In genomic region chr2:79265665-79266064, GRCm38 (mm10) we compare ENCODE assay signal across 8 mouse cellular contexts. TPM values are rescaled to one million over a fixed set of nuclear protein-coding genes. Genes with fewer than 3 reads are reported as not detected.
DNase-seq lines count a peak whose midpoint lies in the region; ATAC-seq lines count a peak whose summit lies in the region.

No protein-coding gene starts in this region.

- H3K36me3 ChIP-seq in limb, embryonic 11.5 days (ENCODE audit: control insufficient read depth, insufficient read depth, low read length) = no peaks in the 10 kb centered on the region
- no peaks in the 10 kb centered on the region for H3K36me3 ChIP-seq in intestine, embryonic 15.5 days

- no peak overlapping the region for H3K4me2 ChIP-seq in limb, embryonic 11.5 days (ENCODE audit: low read depth, severe bottlenecking)
- no peak overlapping the region for H3K4me2 ChIP-seq in intestine, embryonic 15.5 days (replicated peaks)

- H3K9ac ChIP-seq in limb, embryonic 11.5 days (ENCODE audit: low read length) = no peak overlapping the region
- no peak overlapping the region for H3K9ac ChIP-seq in intestine, embryonic 15.5 days

- DNase-seq in ovary, postnatal 36 days (ENCODE audit: low spot score) = peak; percentile 46
- DNase-seq in ovary, adult 18-20 months (ENCODE audit: low spot score) = no peak
- DNase-seq in adipocyte (ENCODE audit: low spot score) = peak; percentile 58
- peak; percentile 59 to 77 for DNase-seq in cerebellum, postnatal 25 days
- peak; percentile 76 for DNase-seq in heart, postnatal 4 days
- DNase-seq in limb, embryonic 11.5 days (ENCODE audit: low spot score) = peak; percentile 62
- peak; percentile 71 to 72 for DNase-seq in right cerebral cortex, adult 2 months (ENCODE audit: low spot score in 2 of 2)

- H3K4me3 ChIP-seq in limb, embryonic 11.5 days (ENCODE audit: low read depth, low read length) = no peak overlapping the region
- no peak overlapping the region for H3K4me3 ChIP-seq in intestine, embryonic 15.5 days (replicated peaks)

- H3K4me1 ChIP-seq in limb, embryonic 11.5 days (ENCODE audit: control insufficient read depth, insufficient read depth, low read length) = no peaks in the 10 kb centered on the region
- H3K4me1 ChIP-seq in intestine, embryonic 15.5 days (replicated peaks) = no peaks in the 10 kb centered on the region

- ATAC-seq in limb, embryonic 11.5 days (ENCODE audit: insufficient number of reproducible peaks, low FRiP score, low TSS enrichment, low read depth) = no peak
- ATAC-seq in intestine, embryonic 15.5 days = no peak

- H3K9me3 ChIP-seq in limb, embryonic 11.5 days (ENCODE audit: control insufficient read depth, low read length) = no peaks in the 10 kb centered on the region
- H3K9me3 ChIP-seq in intestine, embryonic 15.5 days = no peaks in the 10 kb centered on the region

- H3K27ac ChIP-seq in limb, embryonic 11.5 days (replicated peaks; ENCODE audit: low read depth, low read length) = no peak overlapping the region
- no peak overlapping the region for H3K27ac ChIP-seq in intestine, embryonic 15.5 days

- 42% methylated on average over 4 of the region's 4 CpGs for WGBS in limb, embryonic 11.5 days
- 52% methylated on average over 4 of the region's 4 CpGs for WGBS in intestine, embryonic 15.5 days

- no peaks in the 10 kb centered on the region for H3K27me3 ChIP-seq in limb, embryonic 11.5 days (ENCODE audit: control insufficient read depth, insufficient read depth, low read length)
- H3K27me3 ChIP-seq in intestine, embryonic 15.5 days (replicated peaks) = no peaks in the 10 kb centered on the region

RNA-seq across cellular contexts. Expression of gene Itga4, which starts 10.4 kb away (rescaled TPM):
- 1 to 10 TPM; 3.2 to 4.0 TPM for total RNA-seq in heart, postnatal 4 days (2021)
- polyA plus RNA-seq in limb, embryonic 11.5 days (2014; fragmentation: Nextera tagmentation; extraction: Ambion mirVana) = 7.8 and 8.6 TPM in 2 replicates
- polyA plus RNA-seq in intestine, embryonic 15.5 days (2015; fragmentation: Nextera tagmentation; extraction: Ambion mirVana) = 3.8 and 3.9 TPM in 2 replicates
